In genomic region chr2:172940003-172940798, GRCm38 (mm10) we compare ENCODE assay signal across 8 mouse cellular contexts. TPM values are rescaled to one million over a fixed set of nuclear protein-coding genes. Genes with fewer than 3 reads are reported as not detected.
DNase-seq lines count a peak whose midpoint lies in the region; ATAC-seq and TF ChIP-seq lines count a peak whose summit lies in the region.

TSS of gene Bmp7 (minus strand) at chr2:172940321.

- no peaks in the 10 kb centered on the region for H3K36me3 ChIP-seq in G1E (replicated peaks)
- H3K36me3 ChIP-seq in hindbrain, postnatal 0 days (ENCODE audit: insufficient read depth, low read length): no peaks in the 10 kb centered on the region
- H3K36me3 ChIP-seq in small intestine, adult 2 months (ENCODE audit: control insufficient read depth, insufficient read depth, low read length): no peaks in the 10 kb centered on the region

- no peaks in the 10 kb centered on the region for H3K4me1 ChIP-seq in G1E (ENCODE audit: insufficient read depth, low read depth, low read length)
- H3K4me1 ChIP-seq in hindbrain, postnatal 0 days (ENCODE audit: insufficient read depth, low read length): no peaks in the 10 kb centered on the region
- H3K4me1 ChIP-seq in small intestine, adult 2 months (ENCODE audit: control insufficient read depth, insufficient read depth, insufficient read length, low read length): peaks cover 9% of the 10 kb centered on the region

- H3K27me3 ChIP-seq in G1E (ENCODE audit: insufficient read depth, low read length): no peaks in the 10 kb centered on the region
- H3K27me3 ChIP-seq in hindbrain, postnatal 0 days (ENCODE audit: insufficient read depth, low read length): peaks cover 55% of the 10 kb centered on the region
- peaks cover 11% of the 10 kb centered on the region for H3K27me3 ChIP-seq in small intestine, adult 2 months (ENCODE audit: control insufficient read depth, insufficient read depth, low read length)

- TF ChIP-seq POLR2A in small intestine, adult 2 months (IDR thresholded peaks at IDR 0.05; ENCODE audit: low read depth, low read length): no peak; the same call in 1 of the 2 replicates

- DNase-seq in G1E (ENCODE audit: low spot score): peak; percentile 21
- DNase-seq in adrenal gland, postnatal 14 days: peak; percentile 85
- DNase-seq in hindbrain, postnatal 0 days (ENCODE audit: low spot score): peak; percentile 62
- peak; percentile 46 to 48 for DNase-seq in left cerebral cortex, postnatal 36 days (ENCODE audit: low spot score in 2 of 2)
- DNase-seq in spleen, adult 12 weeks (ENCODE audit: low spot score): no peak

- no peak for ATAC-seq in G1E (ENCODE audit: extremely low read depth, insufficient number of reproducible peaks, low FRiP score, poor library complexity, severe bottlenecking)
- peak; percentile 84 for ATAC-seq in frontal cortex, adult (ENCODE audit: low TSS enrichment)
- peak; percentile 69 for ATAC-seq in hindbrain, postnatal 0 days
- ATAC-seq in megakaryocyte-erythroid progenitor cell, adult 5-6 weeks (replicated peaks; ENCODE audit: low FRiP score, low TSS enrichment, poor library complexity, severe bottlenecking): peak; percentile 53; the same call in 1 of the 2 replicates

- WGBS in hindbrain, postnatal 0 days: under 1% methylated on average over 72 of the region's 82 CpGs
- WGBS in small intestine, adult 2 months: under 1% methylated on average over 82 of the region's 82 CpGs

- no peak for TF ChIP-seq CTCF in G1E (IDR thresholded peaks at IDR 0.05; ENCODE audit: low read depth, low read length)
- TF ChIP-seq CTCF in hindbrain, postnatal 0 days (IDR thresholded peaks at IDR 0.05; ENCODE audit: low read depth): no peak
- no peak for TF ChIP-seq CTCF in small intestine, adult 2 months (IDR thresholded peaks at IDR 0.05; ENCODE audit: extremely low read depth, insufficient read length, insufficient replicate concordance, low read depth, low read length)

- H3K4me2 ChIP-seq in hindbrain, postnatal 0 days (ENCODE audit: low read depth, low read length): peak within 1 kb of the TSS; percentile 85

- intact Hi-C loops in left cerebral cortex, postnatal 36 days (cut with DNase I): no loop called here

- H3K9me3 ChIP-seq in G1E (replicated peaks): peaks cover 88% of the 10 kb centered on the region
- no peaks in the 10 kb centered on the region for H3K9me3 ChIP-seq in hindbrain, postnatal 0 days (ENCODE audit: low read length)

- peak within 1 kb of the TSS; percentile 11; the same call in 1 of the 2 replicates for H3K4me3 ChIP-seq in G1E (ENCODE audit: low read depth, low read length)
- peak within 1 kb of the TSS; percentile 49 for H3K4me3 ChIP-seq in hindbrain, postnatal 0 days (ENCODE audit: low read length)
- peak within 1 kb of the TSS; percentile 74 for H3K4me3 ChIP-seq in small intestine, adult 2 months (ENCODE audit: low read depth, low read length)

- H3K9ac ChIP-seq in hindbrain, postnatal 0 days (replicated peaks; ENCODE audit: low read length): peak within 1 kb of the TSS; percentile 43

- peak within 1 kb of the TSS; percentile 67; the same call in 1 of the 2 replicates for H3K27ac ChIP-seq in hindbrain, postnatal 0 days
- 0 out of 2 replicates have a peak within 1 kb of the TSS, but pooled peaks have one; percentile 10 for H3K27ac ChIP-seq in small intestine, adult 2 months (ENCODE audit: insufficient read depth, low read depth, low read length)

RNA-seq across cellular contexts. Expression of gene Bmp7, which starts in this region (rescaled TPM):
- not detected in 2 replicates for total RNA-seq in G1E (2014; fragmentation: Nextera tagmentation)
- total RNA-seq in G1E (2017): 0.05 and 0.06 TPM in 2 replicates
- not detected in 2 replicates for polyA plus RNA-seq in G1E (2012)
- total RNA-seq in adrenal gland, postnatal 14 days (2021): 15.2 and 15.9 TPM in 2 replicates
- total RNA-seq in hindbrain, postnatal 0 days (2014; rRNA removed): 24.1 and 25.1 TPM in 2 replicates
- polyA plus RNA-seq in hindbrain, postnatal 0 days (2015; fragmentation: Nextera tagmentation; extraction: Ambion mirVana): 12.8 and 15.6 TPM in 2 replicates
- total RNA-seq in left cerebral cortex, postnatal 36 days (2021): 10 to 100 TPM in 1 of 2 experiments, 1 to 10 TPM in 1; 9.4 to 12.7 TPM
- not detected in 2 replicates for total RNA-seq in megakaryocyte-erythroid progenitor cell, adult 5-6 weeks (2014; fragmentation: Nextera tagmentation)
- not detected in 2 replicates for total RNA-seq in megakaryocyte-erythroid progenitor cell, adult 5-6 weeks (2017)
- polyA plus RNA-seq in small intestine, adult 2 months (2012; rRNA removed): 15.3 and 23.5 TPM in 2 replicates

Comparison
In these comparisons a context has a peak if more than half of its experiments do, and no peak if none do; other contexts are left out.
1. RNA of gene Bmp7 (total RNA-seq): 24.1 to 25.1 TPM in hindbrain, postnatal 0 days, 15.2 to 15.9 TPM in adrenal gland, postnatal 14 days and 9.4 to 12.7 TPM in left cerebral cortex, postnatal 36 days; 0.05 to 0.06 TPM in G1E and not detected in megakaryocyte-erythroid progenitor cell, adult 5-6 weeks; every median in the first group is over 4 times any median in the second.
2. RNA of gene Bmp7 (polyA plus RNA-seq): 15.3 to 23.5 TPM in small intestine, adult 2 months and 12.8 to 15.6 TPM in hindbrain, postnatal 0 days; not detected in G1E; every median in the first group is over 10 times any median in the second.
3. Peak in DNase-seq and H3K4me3 ChIP-seq in G1E; RNA of the gene not detected or under 1 TPM.
4. Peak in ATAC-seq in megakaryocyte-erythroid progenitor cell, adult 5-6 weeks; RNA of the gene not detected or under 1 TPM.
5. H3K4me3 ChIP-seq: peak in every context shown above with its lines; median percentile 74 in small intestine, adult 2 months; 49 in hindbrain, postnatal 0 days; 11 in G1E.